Mouse (Mus musculus) heart, postnatal 0 days (tissue): Measurements from ENCODE around the gene Esr1.

Source experiments
- CTCF ChIP-seq: IDR thresholded peaks from 2 replicates; pipeline ENCODE4 v1.5.1; 2016; ENCODE audit warnings: antibody characterized with exemption, control low read depth, low read depth
- EP300 ChIP-seq: IDR thresholded peaks from 2 replicates; pipeline ENCODE4 v1.6.1; 2016; ENCODE audit warnings: antibody characterized with exemption, low read depth

DNA sequence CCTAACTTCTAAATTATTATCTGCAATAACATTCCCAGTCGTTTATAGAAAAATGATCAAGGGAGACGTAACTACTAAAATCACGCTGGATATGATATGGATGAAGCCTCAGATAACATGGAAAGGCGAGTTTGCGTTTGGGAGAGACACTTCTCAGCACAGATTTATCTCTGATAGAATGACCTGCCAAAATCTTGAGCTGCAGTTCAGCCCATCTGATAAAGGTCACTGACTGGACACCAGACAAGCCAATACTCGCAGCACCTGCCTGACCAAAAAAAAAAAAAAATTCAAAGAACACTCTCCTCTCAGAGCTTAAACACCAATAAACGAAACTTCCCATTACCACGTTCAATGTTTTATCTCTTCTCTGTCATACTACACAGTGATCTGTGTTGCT lies 20.4 kb upstream of the Esr1 start:
- TF ChIP-seq CTCF (no peak), EP300 (no peak)
